Mouse (Mus musculus) liver, embryonic 11.5 days (tissue): Measurements from ENCODE around the gene Apba2. TPM values are rescaled to one million over a fixed set of nuclear protein-coding genes. Genes with fewer than 3 reads are reported as not detected.
A peak's percentile ranks its signal among the peaks of the same experiment; 100 is the strongest.

ENCODE experiments used
- ATAC-seq: fragments of 200-750 bp; cut with Nextera tagmentation; replicated peaks from 2 replicates; pipeline ENCODE4 v1.8.0; 2017; ENCODE audit warnings: moderate number of reproducible peaks, mild to moderate bottlenecking, moderate TSS enrichment, moderate library complexity; ENCODE audit not compliant: low FRiP score
- DNase-seq: peaks from one replicate; pipeline ENCODE4 v3.0.0-alpha.2; 2017; ENCODE audit warnings: low spot score
- H3K27ac ChIP-seq: fragments of 300-500 bp; sonication (generic); 2 replicates; pipeline ENCODE4 v1.5.1; 2014; ENCODE audit warnings: mild to moderate bottlenecking, low read depth, low read length, control low read depth
- H3K27me3 ChIP-seq: fragments of 300-500 bp; sonication (generic); replicated peaks from 2 replicates; pipeline ENCODE4 v1.6.1; 2014; ENCODE audit warnings: low read length, mixed read lengths; ENCODE audit not compliant: control insufficient read depth, insufficient read depth
- H3K36me3 ChIP-seq: fragments of 300-500 bp; sonication (generic); 2 replicates; pipeline ENCODE4 v1.6.1; 2014; ENCODE audit warnings: mild to moderate bottlenecking, low read length, moderate library complexity, mixed read lengths; ENCODE audit not compliant: control insufficient read depth, insufficient read depth
- H3K4me1 ChIP-seq: fragments of 300-500 bp; sonication (generic); replicated peaks from 2 replicates; pipeline ENCODE4 v1.6.1; 2014; ENCODE audit warnings: low read length, mixed read lengths; ENCODE audit not compliant: control insufficient read depth, insufficient read depth
- H3K4me2 ChIP-seq: fragments of 300-500 bp; sonication (generic); 2 replicates; pipeline ENCODE4 v1.6.1; 2014; ENCODE audit warnings: mild to moderate bottlenecking, control low read depth, moderate library complexity
- H3K4me3 ChIP-seq: fragments of 300-500 bp; sonication (generic); 2 replicates; pipeline ENCODE4 v1.5.1; 2014; ENCODE audit warnings: low read depth, low read length, control low read depth
- H3K9ac ChIP-seq: fragments of 300-500 bp; sonication (generic); 2 replicates; pipeline ENCODE4 v1.6.1; 2014; ENCODE audit warnings: low read depth, low read length, control low read depth
- H3K9me3 ChIP-seq: fragments of 300-500 bp; sonication (generic); 2 replicates; pipeline ENCODE4 v1.6.1; 2016; ENCODE audit warnings: low read length, inconsistent platforms, mixed read lengths; ENCODE audit not compliant: control insufficient read depth
- WGBS: fragments of 180-500 bp; shearing (Covaris S2); extraction: QIAGEN DNeasy Blood & Tissue Kit; methylation state at CpG from one replicate; pipeline ENCODE4 v1.1.7; 2014; 5-methylcytosine and 5-hydroxymethylcytosine counted together
- polyA plus RNA-seq: library from polyadenylated mRNA; unstranded; fragments of >200 nt; fragmentation: Nextera tagmentation; extraction: Ambion mirVana; gene quantifications from 2 replicates; pipeline ENCODE4 v1.2.1, GENCODE M21; 2014

The Apba2 gene
- polyA plus RNA-seq = 0.66 and 0.96 TPM in 2 replicates

DNA sequence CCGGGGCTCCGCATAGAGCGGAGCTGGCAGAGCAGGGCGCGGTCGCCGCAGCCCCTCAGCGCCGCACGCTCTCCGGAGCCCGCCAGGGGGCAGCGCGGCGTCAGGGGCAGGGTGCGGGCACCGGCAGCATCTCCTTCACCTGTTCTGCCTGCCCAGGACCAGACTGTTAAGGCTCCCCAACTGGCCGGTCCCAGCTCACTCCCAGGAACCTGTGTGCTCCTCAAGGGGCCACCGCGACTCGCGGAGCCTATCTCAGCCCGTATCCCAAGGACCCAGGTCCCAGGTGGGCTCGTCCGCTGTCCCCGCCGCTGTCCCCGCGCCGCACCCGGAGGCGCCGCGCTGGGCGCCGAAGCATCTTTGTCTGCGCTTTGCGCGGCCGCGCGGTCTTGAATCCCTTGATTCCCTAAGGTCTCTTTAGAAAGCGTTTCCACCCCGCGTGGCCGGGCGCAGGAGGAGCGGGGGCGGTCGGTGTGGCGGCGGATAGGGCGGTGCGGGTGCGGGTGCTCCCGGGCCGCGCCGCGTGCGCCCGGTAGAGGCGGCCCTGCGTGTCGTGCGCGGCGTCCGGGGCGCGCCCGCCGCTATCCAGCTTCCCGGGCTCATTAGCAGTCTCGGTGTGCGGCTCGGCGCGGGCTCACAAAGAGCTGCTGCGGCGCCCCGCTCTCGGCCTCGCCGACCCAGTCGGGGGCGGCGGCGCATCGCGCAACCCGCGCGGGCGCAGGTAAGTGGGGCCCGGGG, at the start of gene Apba2:
Apba2 (plus strand) TSS at position 171 of the 735 bp plus-strand sequence.
- ATAC-seq (peak; percentile 53), DNase-seq (peak; percentile 43)
- Histone ChIP-seq H3K9ac (no peak within 1 kb of the TSS), H3K27me3 (peaks cover 39% of the 10 kb centered on the region), H3K27ac (no peak within 1 kb of the TSS), H3K36me3 (no peaks in the 10 kb centered on the region), H3K9me3 (no peaks in the 10 kb centered on the region), H3K4me3 (peak within 1 kb of the TSS; percentile 50), H3K4me2 (peak within 1 kb of the TSS; percentile 76), H3K4me1 (no peaks in the 10 kb centered on the region)
- 3% methylated on average over 84 of the region's 96 CpGs for WGBS

GRCm38 (mm10) chr7:64451861-64452382, 49.6 kb upstream of the Apba2 start:
- Histone ChIP-seq H3K4me3 (no peak overlapping the region), H3K9ac (no peak overlapping the region), H3K27ac (no peak overlapping the region), H3K4me1 (no peaks in the 10 kb centered on the region), H3K9me3 (no peaks in the 10 kb centered on the region), H3K4me2 (no peak overlapping the region), H3K36me3 (no peaks in the 10 kb centered on the region), H3K27me3 (no peaks in the 10 kb centered on the region)
- ATAC-seq (no peak), DNase-seq (no peak)
- 71% methylated on average over 5 of the region's 5 CpGs for WGBS

DNA sequence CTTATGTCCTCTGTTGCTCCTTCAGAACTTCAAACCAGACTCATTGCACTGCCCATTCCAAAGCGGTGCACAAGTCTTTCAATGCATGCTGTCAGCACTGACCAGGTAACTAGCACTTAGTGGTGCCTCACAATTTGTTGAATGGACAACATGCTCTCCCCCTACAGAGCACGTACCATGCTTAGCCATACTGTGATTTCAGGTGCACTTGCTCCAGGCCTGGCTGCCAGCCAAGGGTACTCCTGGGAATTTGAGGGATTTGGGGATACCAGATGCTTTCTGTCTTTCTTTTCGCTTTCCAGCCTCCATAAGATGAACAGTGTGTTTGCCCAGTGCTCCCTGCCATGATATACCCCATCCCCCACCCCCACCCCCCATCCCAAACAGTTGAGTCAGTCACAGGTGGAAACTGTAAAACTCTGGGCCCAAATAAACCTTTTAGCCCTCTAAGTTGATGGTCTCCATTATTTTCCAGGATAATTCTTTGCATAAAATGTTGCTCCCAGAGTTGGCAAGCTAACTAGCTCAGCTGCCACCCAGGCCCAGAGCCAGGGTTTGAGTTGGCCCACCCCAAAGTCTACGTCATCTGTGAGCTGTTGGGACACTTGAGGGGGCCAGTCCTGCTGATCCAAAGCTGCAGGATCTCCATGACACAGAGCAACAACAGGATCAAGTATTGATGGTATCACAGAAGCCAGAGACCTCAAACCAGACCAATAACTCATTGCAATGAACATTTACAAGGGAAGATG, 48.9 kb upstream of the Apba2 start:
- no peaks in the 10 kb centered on the region for H3K4me1 ChIP-seq
- H3K36me3 ChIP-seq = no peaks in the 10 kb centered on the region
- WGBS = 62% methylated on average over 4 of the region's 4 CpGs
- no peak for DNase-seq
- no peak overlapping the region for H3K4me3 ChIP-seq
- H3K27me3 ChIP-seq = no peaks in the 10 kb centered on the region
- no peak overlapping the region for H3K27ac ChIP-seq
- H3K4me2 ChIP-seq = no peak overlapping the region
- H3K9ac ChIP-seq = no peak overlapping the region
- H3K9me3 ChIP-seq = no peaks in the 10 kb centered on the region
- no peak for ATAC-seq

DNA sequence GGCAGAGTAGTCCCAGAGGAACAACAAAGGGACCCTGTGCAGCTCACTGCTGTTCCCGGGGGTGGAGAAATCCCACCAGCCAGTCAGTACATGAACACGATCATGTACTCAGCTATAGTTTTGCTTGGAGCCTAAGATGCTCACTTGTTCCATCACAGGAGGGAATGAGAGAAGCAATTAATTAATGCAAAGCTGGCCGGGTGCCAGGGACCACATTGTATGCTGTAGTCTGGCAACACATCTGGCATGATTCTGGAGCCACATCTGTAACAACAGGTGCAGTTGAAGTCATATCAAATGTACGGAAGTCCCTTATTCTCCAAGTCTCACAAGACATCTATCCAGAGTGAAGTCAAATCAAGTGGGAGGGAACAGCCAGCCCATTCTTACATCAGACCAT, 45.3 kb upstream of the Apba2 start:
- ATAC-seq (no peak), DNase-seq (no peak)
- WGBS = 84% methylated on average over 4 of the region's 4 CpGs
- Histone ChIP-seq H3K4me3 (no peak overlapping the region), H3K36me3 (no peaks in the 10 kb centered on the region), H3K9me3 (no peaks in the 10 kb centered on the region), H3K4me2 (no peak overlapping the region), H3K9ac (no peak overlapping the region), H3K4me1 (no peaks in the 10 kb centered on the region), H3K27me3 (no peaks in the 10 kb centered on the region), H3K27ac (no peak overlapping the region)

- H3K4me2 ChIP-seq = no peak overlapping the region
- ATAC-seq = no peak
- no peaks in the 10 kb centered on the region for H3K4me1 ChIP-seq
- H3K27me3 ChIP-seq = no peaks in the 10 kb centered on the region
- H3K9ac ChIP-seq = no peak overlapping the region
- H3K36me3 ChIP-seq = no peaks in the 10 kb centered on the region
- no peak overlapping the region for H3K27ac ChIP-seq
- H3K4me3 ChIP-seq = no peak overlapping the region
- no peak for DNase-seq
- 66% methylated on average over 3 of the region's 3 CpGs for WGBS
- H3K9me3 ChIP-seq = no peaks in the 10 kb centered on the region
Measured at GRCm38 (mm10) chr7:64456676-64457075, 44.8 kb upstream of the Apba2 start.

GRCm38 (mm10) chr7:64457811-64458210, 43.7 kb upstream of the Apba2 start:
- H3K4me1 ChIP-seq = no peaks in the 10 kb centered on the region
- H3K27me3 ChIP-seq = no peaks in the 10 kb centered on the region
- no peak overlapping the region for H3K4me3 ChIP-seq
- 78% methylated on average over 2 of the region's 2 CpGs for WGBS
- H3K9me3 ChIP-seq = no peaks in the 10 kb centered on the region
- no peak overlapping the region for H3K27ac ChIP-seq
- no peak overlapping the region for H3K9ac ChIP-seq
- ATAC-seq = no peak
- H3K4me2 ChIP-seq = no peak overlapping the region
- no peak for DNase-seq
- H3K36me3 ChIP-seq = no peaks in the 10 kb centered on the region

- ATAC-seq = no peak
- Histone ChIP-seq H3K27ac (no peak overlapping the region), H3K4me2 (no peak overlapping the region), H3K27me3 (peaks cover 19% of the 10 kb centered on the region), H3K9ac (no peak overlapping the region), H3K4me1 (no peaks in the 10 kb centered on the region), H3K9me3 (no peaks in the 10 kb centered on the region), H3K36me3 (no peaks in the 10 kb centered on the region), H3K4me3 (no peak overlapping the region)
- 27% methylated on average over 10 of the region's 10 CpGs for WGBS
- DNase-seq = no peak
Measured at GRCm38 (mm10) chr7:64497438-64497837, 4.1 kb upstream of the Apba2 start.

- peak overlapping the region; percentile 76 for H3K4me2 ChIP-seq
- H3K27ac ChIP-seq = no peak overlapping the region
- no peak overlapping the region for H3K9ac ChIP-seq
- no peaks in the 10 kb centered on the region for H3K36me3 ChIP-seq
- H3K27me3 ChIP-seq = peaks cover 39% of the 10 kb centered on the region
- H3K9me3 ChIP-seq = no peaks in the 10 kb centered on the region
- H3K4me1 ChIP-seq = no peaks in the 10 kb centered on the region
- peak overlapping the region; percentile 50 for H3K4me3 ChIP-seq
- no peak for ATAC-seq
- DNase-seq = no peak
- 3% methylated on average over 45 of the region's 47 CpGs for WGBS
Measured at GRCm38 (mm10) chr7:64502271-64503180, 1.0 kb downstream of the Apba2 start.
